Mouse (Mus musculus): ENCODE measurements around the gene Srl. TPM values are rescaled to one million over a fixed set of nuclear protein-coding genes. Genes with fewer than 3 reads are reported as not detected.

The Srl gene
- polyA plus RNA-seq, 1 experiment: 10.0 TPM

DNA sequence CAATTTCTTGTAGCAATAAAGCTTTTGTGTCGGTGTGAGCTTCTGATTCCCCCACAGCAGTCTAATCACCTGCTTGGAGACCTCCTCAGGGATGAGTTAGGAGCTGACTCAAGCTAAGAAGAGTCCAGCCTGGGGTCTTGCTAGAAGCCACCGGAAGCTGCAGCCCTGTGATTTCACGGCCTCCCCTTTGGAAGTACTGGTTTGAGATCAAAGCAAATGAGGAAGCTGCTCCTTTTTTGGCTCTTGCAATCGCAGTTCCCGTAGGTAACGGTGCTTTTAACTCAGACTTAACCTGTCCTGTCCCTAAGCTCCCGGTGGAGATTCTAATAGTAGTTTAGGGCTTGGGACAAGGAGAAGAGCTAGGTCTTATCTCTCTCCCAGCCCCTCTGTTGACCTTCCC is 37.0 kb upstream of the Srl start:
- no peak overlapping the region for H3K4me3 ChIP-seq (replicated peaks; ENCODE audit: insufficient read depth, low read depth, low read length)
- 78% methylated on average over 7 of the region's 7 CpGs for WGBS
- H3K27ac ChIP-seq (ENCODE audit: insufficient read depth, low read length): no peak overlapping the region
- no peaks in the 10 kb centered on the region for H3K4me1 ChIP-seq (ENCODE audit: control insufficient read depth, insufficient read depth, low read length)
- no peak for DNase-seq
- no peaks in the 10 kb centered on the region for H3K27me3 ChIP-seq (ENCODE audit: control insufficient read depth, insufficient read depth, low read length)
- no peak for TF ChIP-seq CTCF (IDR thresholded peaks at IDR 0.05; ENCODE audit: borderline replicate concordance, insufficient read depth, low read depth, low read length)
- no peak for TF ChIP-seq POLR2A (IDR thresholded peaks at IDR 0.05; ENCODE audit: borderline replicate concordance, insufficient read depth, low read length)

DNA sequence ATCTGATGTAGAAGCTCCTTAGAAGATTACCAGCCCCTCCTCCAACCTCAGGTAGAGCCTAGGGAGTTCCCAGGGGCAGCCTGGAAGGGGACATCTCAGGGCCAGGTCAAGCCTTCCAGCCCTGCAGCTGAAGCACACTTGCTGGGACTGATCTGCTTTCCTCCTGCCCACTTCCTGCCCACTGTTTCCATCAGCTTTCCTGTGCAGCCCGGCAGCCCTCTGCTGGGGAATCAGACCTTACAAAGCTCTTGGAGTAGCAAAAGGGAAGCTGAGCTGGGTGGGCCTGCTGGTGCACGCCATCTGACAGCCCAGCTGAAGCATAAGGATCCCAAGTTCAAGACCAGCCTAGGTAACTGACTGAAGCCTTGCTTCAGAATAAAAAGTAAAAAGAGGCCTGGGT is 35.3 kb upstream of the Srl start:
- H3K4me3 ChIP-seq (replicated peaks; ENCODE audit: insufficient read depth, low read depth, low read length): no peak overlapping the region
- H3K27me3 ChIP-seq (ENCODE audit: control insufficient read depth, insufficient read depth, low read length): no peaks in the 10 kb centered on the region
- WGBS: 82% methylated on average over 2 of the region's 2 CpGs
- DNase-seq: no peak
- no peak for TF ChIP-seq CTCF (IDR thresholded peaks at IDR 0.05; ENCODE audit: borderline replicate concordance, insufficient read depth, low read depth, low read length)
- no peak for TF ChIP-seq POLR2A (IDR thresholded peaks at IDR 0.05; ENCODE audit: borderline replicate concordance, insufficient read depth, low read length)
- H3K27ac ChIP-seq (ENCODE audit: insufficient read depth, low read length): no peak overlapping the region
- H3K4me1 ChIP-seq (ENCODE audit: control insufficient read depth, insufficient read depth, low read length): no peaks in the 10 kb centered on the region

DNA sequence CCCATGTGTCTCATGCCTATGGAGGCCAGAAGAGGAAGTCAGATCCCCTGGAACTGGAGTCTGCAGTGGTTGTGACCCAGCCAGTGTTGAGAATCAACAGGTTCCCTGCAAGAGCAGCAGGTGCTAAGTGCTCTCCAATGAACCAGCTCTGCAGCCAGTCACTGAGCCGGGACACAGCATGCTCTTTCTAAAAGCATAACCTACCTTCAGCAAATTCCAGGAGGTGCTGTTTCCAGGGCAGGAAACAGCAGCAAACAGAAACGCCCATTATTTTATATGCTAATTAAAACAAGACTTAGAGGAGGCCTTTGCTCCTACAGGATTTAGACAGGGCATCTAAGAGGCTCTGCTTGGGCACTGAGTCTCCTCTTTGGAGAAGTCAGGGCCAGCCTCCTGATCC is 34.4 kb upstream of the Srl start:
- no peak for DNase-seq
- no peak for TF ChIP-seq POLR2A (IDR thresholded peaks at IDR 0.05; ENCODE audit: borderline replicate concordance, insufficient read depth, low read length)
- no peak for TF ChIP-seq CTCF (IDR thresholded peaks at IDR 0.05; ENCODE audit: borderline replicate concordance, insufficient read depth, low read depth, low read length)
- no peaks in the 10 kb centered on the region for H3K4me1 ChIP-seq (ENCODE audit: control insufficient read depth, insufficient read depth, low read length)
- H3K4me3 ChIP-seq (replicated peaks; ENCODE audit: insufficient read depth, low read depth, low read length): no peak overlapping the region
- no peaks in the 10 kb centered on the region for H3K27me3 ChIP-seq (ENCODE audit: control insufficient read depth, insufficient read depth, low read length)
- no peak overlapping the region for H3K27ac ChIP-seq (ENCODE audit: insufficient read depth, low read length)
- 58% methylated on average over 2 of the region's 2 CpGs for WGBS

DNA sequence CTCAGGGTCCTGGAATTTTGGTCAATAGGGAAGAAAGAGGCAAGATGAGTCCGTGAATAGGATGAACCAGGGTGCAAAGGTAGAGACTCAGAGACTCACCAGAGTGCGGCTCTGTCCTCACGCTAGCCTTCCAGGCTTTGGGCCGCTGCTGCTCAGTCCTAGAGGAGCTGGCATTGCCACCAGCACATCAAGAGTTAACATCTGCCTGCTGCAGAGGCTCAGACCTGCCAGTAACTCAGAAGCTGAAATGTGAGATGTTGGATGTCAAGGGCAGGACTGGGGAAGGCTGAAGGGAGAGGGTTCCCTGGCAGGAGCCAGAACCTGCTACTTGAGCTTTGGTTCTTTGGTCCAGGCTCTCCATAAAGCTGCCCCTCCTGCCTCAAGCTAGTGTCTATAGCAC is 29.1 kb upstream of the Srl start:
- H3K27me3 ChIP-seq (ENCODE audit: control insufficient read depth, insufficient read depth, low read length): no peaks in the 10 kb centered on the region
- no peak overlapping the region for H3K4me3 ChIP-seq (replicated peaks; ENCODE audit: insufficient read depth, low read depth, low read length)
- 65% methylated on average over 4 of the region's 4 CpGs for WGBS
- DNase-seq: no peak
- H3K27ac ChIP-seq (ENCODE audit: insufficient read depth, low read length): no peak overlapping the region
- TF ChIP-seq CTCF (IDR thresholded peaks at IDR 0.05; ENCODE audit: borderline replicate concordance, insufficient read depth, low read depth, low read length) (no peak), POLR2A (IDR thresholded peaks at IDR 0.05; ENCODE audit: borderline replicate concordance, insufficient read depth, low read length) (no peak)
- H3K4me1 ChIP-seq (ENCODE audit: control insufficient read depth, insufficient read depth, low read length): no peaks in the 10 kb centered on the region

DNA sequence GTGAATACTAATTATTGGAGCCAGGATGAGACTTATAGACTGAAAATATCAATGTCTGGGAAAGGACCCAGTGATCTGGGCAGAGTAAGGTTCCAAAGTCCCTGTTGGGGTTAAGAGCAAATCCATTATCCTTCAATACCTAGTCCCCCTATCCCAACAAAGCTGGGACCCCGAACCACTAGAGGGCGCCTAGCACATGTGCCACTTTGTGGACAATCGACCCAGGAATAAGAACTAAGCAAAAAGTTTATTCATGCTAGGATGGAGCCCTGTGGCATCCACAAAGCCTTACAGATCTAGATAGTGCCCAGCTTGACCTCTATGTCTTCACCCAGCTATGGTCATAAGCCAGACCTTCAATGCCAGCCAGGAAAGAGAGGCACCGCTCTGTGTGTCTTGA is 26.3 kb upstream of the Srl start:
- Histone ChIP-seq H3K4me3 (replicated peaks; ENCODE audit: insufficient read depth, low read depth, low read length) (no peak overlapping the region), H3K27me3 (ENCODE audit: control insufficient read depth, insufficient read depth, low read length) (no peaks in the 10 kb centered on the region), H3K4me1 (ENCODE audit: control insufficient read depth, insufficient read depth, low read length) (no peaks in the 10 kb centered on the region; the same call in 1 of the 2 replicates), H3K27ac (ENCODE audit: insufficient read depth, low read length) (no peak overlapping the region)
- 14% methylated on average over 4 of the region's 4 CpGs for WGBS
- DNase-seq: peak; percentile 60 to 78
- TF ChIP-seq CTCF (IDR thresholded peaks at IDR 0.05; ENCODE audit: borderline replicate concordance, insufficient read depth, low read depth, low read length): peak; percentile 82
- no peak for TF ChIP-seq POLR2A (IDR thresholded peaks at IDR 0.05; ENCODE audit: borderline replicate concordance, insufficient read depth, low read length)

DNA sequence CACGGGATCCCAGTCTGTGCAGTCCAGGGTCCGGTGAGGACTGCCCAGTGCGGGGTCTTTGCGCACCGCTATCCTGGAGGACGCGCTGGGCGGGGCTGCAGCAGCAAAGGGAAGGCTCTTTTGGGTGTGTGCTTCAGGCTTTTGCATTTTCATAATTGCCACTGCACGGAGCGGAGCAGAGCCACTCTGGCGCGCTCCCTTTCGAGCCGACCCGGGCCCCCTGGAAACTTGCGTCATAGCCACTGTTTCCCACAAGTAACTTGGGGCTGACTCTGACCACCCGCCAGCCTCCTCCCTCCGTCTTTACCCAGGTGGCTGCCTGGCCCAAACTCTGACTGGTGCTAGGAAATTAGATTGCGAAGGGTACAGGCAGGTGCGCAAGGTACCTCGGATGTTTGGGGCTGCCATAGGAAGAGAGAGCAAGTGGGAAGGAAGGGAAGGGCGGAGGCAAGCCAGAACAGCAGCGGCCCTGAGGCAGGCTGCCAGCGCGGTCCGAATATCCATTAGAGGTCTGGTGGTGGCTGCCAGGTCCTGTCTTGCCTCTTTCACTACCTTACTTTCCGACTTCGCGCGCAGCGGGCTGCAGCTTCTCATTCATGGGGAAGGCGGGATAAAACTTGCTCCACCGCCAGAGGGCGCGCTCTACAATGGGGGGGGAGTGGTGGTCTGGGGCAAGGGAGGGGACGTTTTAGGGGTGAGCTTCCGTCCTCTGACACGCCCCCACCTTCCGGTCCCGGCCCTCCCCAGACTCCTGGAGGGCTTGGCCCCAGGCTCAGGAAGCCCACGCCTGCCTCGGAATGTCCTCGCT is 18.7 kb upstream of the Srl start:
- no peak; the same call in 1 of the 2 replicates for TF ChIP-seq POLR2A (IDR thresholded peaks at IDR 0.05; ENCODE audit: borderline replicate concordance, insufficient read depth, low read length)
- peak; percentile 51 for TF ChIP-seq CTCF (IDR thresholded peaks at IDR 0.05; ENCODE audit: borderline replicate concordance, insufficient read depth, low read depth, low read length)
- Histone ChIP-seq H3K27me3 (ENCODE audit: control insufficient read depth, insufficient read depth, low read length) (no peaks in the 10 kb centered on the region), H3K4me3 (replicated peaks; ENCODE audit: insufficient read depth, low read depth, low read length) (peak overlapping the region; percentile 87), H3K4me1 (ENCODE audit: control insufficient read depth, insufficient read depth, low read length) (no peaks in the 10 kb centered on the region; the same call in 1 of the 2 replicates), H3K27ac (ENCODE audit: insufficient read depth, low read length) (peak overlapping the region; percentile 75)
- 1% methylated on average over 43 of the region's 43 CpGs for WGBS
- peak; percentile 69 to 71 for DNase-seq

DNA sequence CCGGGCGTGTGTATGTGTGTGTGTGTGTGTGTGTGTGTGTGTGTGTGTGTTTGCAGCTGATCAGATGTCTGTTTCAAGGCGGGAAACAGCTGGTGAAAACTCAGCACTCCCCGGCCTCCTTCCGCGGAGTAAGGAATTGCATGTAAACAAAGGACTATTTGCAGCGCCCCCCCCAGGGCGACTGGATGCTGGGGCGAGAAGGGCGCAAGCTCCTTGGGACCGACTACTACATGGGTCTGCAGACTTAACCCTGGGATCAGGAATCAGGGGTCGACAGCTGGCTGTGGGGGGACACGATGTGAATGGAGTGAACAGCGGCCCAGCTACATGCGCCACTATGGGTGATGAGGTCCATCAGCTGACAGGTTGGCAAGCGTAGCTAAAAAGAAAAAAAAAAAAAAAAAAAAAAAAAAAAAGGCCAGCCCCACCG is 18.1 kb upstream of the Srl start, which contains the start of gene Tfap4:
Gene Tfap4 (minus strand): TSS at position 140 of the 430 bp plus-strand sequence.
- H3K4me1 ChIP-seq (ENCODE audit: control insufficient read depth, insufficient read depth, low read length): no peaks in the 10 kb centered on the region
- WGBS: 0% methylated on average over 17 of the region's 17 CpGs
- H3K4me3 ChIP-seq (replicated peaks; ENCODE audit: insufficient read depth, low read depth, low read length): peak within 1 kb of the TSS; percentile 87
- peak within 1 kb of the TSS; percentile 75 for H3K27ac ChIP-seq (ENCODE audit: insufficient read depth, low read length)
- no peaks in the 10 kb centered on the region for H3K27me3 ChIP-seq (ENCODE audit: control insufficient read depth, insufficient read depth, low read length)
- TF ChIP-seq CTCF (IDR thresholded peaks at IDR 0.05; ENCODE audit: borderline replicate concordance, insufficient read depth, low read depth, low read length): no peak; the same call in 1 of the 2 replicates
- peak; percentile 23; the same call in 1 of the 2 replicates for TF ChIP-seq POLR2A (IDR thresholded peaks at IDR 0.05; ENCODE audit: borderline replicate concordance, insufficient read depth, low read length)
- peak; percentile 82 to 88 for DNase-seq

All from cerebellum, adult 2 months (tissue).